Mouse (Mus musculus) ES-Bruce4 (cell line): ENCODE measurements around the gene Ikbke. TPM values are rescaled to one million over a fixed set of nuclear protein-coding genes. Genes with fewer than 3 reads are reported as not detected.

Source experiments
- H3K27ac ChIP-seq: 2 replicates; pipeline ENCODE4 v1.5.1; 2012; ENCODE audit warnings: low read length, inconsistent platforms; ENCODE audit not compliant: insufficient read depth
- H3K27me3 ChIP-seq: 2 replicates; pipeline ENCODE4 v1.6.1; 2012; ENCODE audit warnings: mild to moderate bottlenecking, low read length, inconsistent platforms; ENCODE audit not compliant: control insufficient read depth, poor library complexity, insufficient read depth, severe bottlenecking
- H3K36me3 ChIP-seq: 2 replicates; pipeline ENCODE4 v1.6.1; 2012; ENCODE audit warnings: inconsistent platforms, mild to moderate bottlenecking, low read length, moderate library complexity; ENCODE audit not compliant: control insufficient read depth, poor library complexity, insufficient read depth, severe bottlenecking
- H3K4me1 ChIP-seq: one replicate; pipeline ENCODE4 v1.8.1; 2011; ENCODE audit warnings: low read length; ENCODE audit not compliant: control insufficient read depth, insufficient read depth
- H3K4me3 ChIP-seq: 2 replicates; pipeline ENCODE4 v1.5.1; 2011; ENCODE audit warnings: low read depth, mild to moderate bottlenecking, low read length
- H3K9ac ChIP-seq: 2 replicates; pipeline ENCODE4 v1.6.1; 2012; ENCODE audit warnings: low read depth, mild to moderate bottlenecking, inconsistent platforms; ENCODE audit not compliant: poor library complexity, severe bottlenecking
- H3K9me3 ChIP-seq: replicated peaks from 2 replicates; pipeline ENCODE4 v1.6.1; 2012; ENCODE audit warnings: mild to moderate bottlenecking, low read length, inconsistent platforms; ENCODE audit not compliant: control insufficient read depth, poor library complexity, insufficient read depth, severe bottlenecking
- CTCF ChIP-seq: IDR thresholded peaks from one replicate; pipeline ENCODE4 v1.8.1; 2011; ENCODE audit warnings: low read depth, low read length
- EP300 ChIP-seq: IDR thresholded peaks from 2 replicates; pipeline ENCODE4 v1.6.1; 2011; ENCODE audit warnings: low read depth, low read length; ENCODE audit not compliant: insufficient read depth
- POLR2A ChIP-seq: IDR thresholded peaks from one replicate; pipeline ENCODE4 v1.8.1; 2011; ENCODE audit warnings: low read length; ENCODE audit not compliant: insufficient read depth
- polyA plus RNA-seq: library from polyadenylated mRNA; stranded (reverse); fragments of >200 nt; gene quantifications from 2 replicates; pipeline ENCODE4 v1.2.4, GENCODE M21; 2011; ENCODE audit warnings: low read depth; ENCODE audit not compliant: missing spikeins, insufficient read depth, insufficient read length

Gene Ikbke
- polyA plus RNA-seq, 1 experiment: 4.0 TPM

DNA sequence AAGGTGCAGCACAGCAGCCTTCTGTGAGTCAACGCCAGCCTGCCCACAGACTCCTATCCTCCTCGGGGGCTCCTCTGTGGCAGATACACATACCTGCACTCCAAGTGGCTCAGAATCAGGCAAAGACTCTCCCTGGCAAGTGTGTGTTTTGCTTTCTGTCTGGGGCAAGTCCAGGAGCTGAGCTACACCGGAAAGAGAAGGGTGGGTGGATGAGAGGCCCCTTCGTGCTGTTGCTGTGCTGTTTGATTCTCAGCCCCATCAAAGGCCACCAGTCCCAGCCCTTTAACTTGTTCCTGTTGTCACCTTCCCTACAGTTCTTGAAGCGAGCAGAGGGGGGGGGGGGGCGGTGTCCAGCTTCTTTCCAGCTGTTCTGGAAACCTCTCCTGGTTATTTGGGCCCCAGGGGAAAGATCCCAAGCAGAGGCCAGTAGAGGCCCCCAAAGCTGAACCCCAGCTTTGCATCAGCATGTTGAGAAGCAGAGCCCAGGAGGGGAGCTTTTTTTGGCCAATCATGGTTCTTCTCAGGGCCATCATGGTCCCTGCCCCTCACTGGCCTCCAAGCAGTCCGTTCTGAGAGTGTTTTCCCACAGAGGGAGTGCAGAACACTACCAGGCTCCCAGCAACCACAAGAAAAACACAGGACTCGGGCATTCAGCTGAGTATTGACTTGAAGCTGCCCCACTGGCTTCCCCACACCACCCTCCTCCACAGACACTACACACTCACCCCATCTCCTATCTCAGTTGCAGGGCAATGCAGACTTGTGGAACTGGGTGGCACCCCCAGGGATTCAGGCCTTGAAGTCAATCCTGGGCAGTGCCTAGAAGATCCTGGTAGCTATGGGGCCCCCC lies 575 bp downstream of the Ikbke start:
- H3K9me3 ChIP-seq: no peaks in the 10 kb centered on the region
- H3K36me3 ChIP-seq: no peaks in the 10 kb centered on the region
- no peaks in the 10 kb centered on the region for H3K27me3 ChIP-seq
- no peak overlapping the region for H3K27ac ChIP-seq
- peaks cover 2% of the 10 kb centered on the region for H3K4me1 ChIP-seq
- TF ChIP-seq POLR2A (no peak), CTCF (no peak), EP300 (no peak)
- no peak overlapping the region for H3K4me3 ChIP-seq
- H3K9ac ChIP-seq: no peak overlapping the region

DNA sequence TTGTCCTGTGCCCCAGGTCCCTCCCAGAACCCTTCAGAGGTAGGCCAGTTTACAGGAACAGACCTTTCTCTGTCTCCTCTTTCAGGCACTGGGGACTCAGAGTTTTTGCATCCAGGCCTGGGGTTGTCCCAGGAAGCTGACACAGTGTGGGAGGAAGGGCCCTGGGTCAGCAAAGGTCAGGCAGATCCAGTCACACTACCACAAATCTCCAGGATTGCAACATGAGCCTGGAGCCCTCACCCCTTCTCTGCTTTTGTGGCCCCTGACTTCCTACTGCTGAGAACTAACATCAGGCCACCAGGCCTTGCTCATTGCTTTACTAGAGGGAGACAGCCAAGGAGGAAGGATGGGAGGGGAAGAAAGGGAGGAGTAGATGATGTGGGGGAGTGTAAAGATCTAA lies 2.6 kb downstream of the Ikbke start:
- no peak overlapping the region for H3K4me3 ChIP-seq
- no peaks in the 10 kb centered on the region for H3K27me3 ChIP-seq
- peaks cover 2% of the 10 kb centered on the region for H3K4me1 ChIP-seq
- no peaks in the 10 kb centered on the region for H3K9me3 ChIP-seq
- no peak for TF ChIP-seq EP300
- no peak for TF ChIP-seq POLR2A
- TF ChIP-seq CTCF: no peak
- H3K27ac ChIP-seq: no peak overlapping the region
- H3K36me3 ChIP-seq: no peaks in the 10 kb centered on the region
- no peak overlapping the region for H3K9ac ChIP-seq

DNA sequence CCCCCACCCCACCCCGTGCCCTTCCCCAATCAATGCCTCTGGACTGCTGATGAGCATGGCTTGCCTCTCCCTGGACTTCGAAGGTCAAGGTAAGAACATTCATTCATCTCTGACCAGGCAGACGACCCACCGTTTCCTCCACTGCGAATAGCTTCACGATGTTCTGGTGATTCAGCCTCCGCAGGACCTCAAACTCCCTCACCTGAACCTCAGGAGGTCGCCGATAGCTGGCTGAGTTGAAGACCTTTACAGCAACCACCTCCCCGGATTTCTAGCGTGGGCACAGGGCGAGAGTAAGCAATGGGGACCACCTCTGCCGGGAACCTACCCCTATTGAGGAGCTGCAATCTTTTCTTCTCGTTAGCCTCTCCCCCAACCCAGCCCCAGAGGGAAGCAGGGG lies 3.8 kb downstream of the Ikbke start:
- H3K27ac ChIP-seq: no peak overlapping the region
- no peak overlapping the region for H3K9ac ChIP-seq
- no peak overlapping the region for H3K4me3 ChIP-seq
- no peak for TF ChIP-seq POLR2A
- TF ChIP-seq CTCF: no peak
- TF ChIP-seq EP300: no peak
- no peaks in the 10 kb centered on the region for H3K36me3 ChIP-seq
- no peaks in the 10 kb centered on the region for H3K9me3 ChIP-seq
- H3K4me1 ChIP-seq: peaks cover 2% of the 10 kb centered on the region
- H3K27me3 ChIP-seq: no peaks in the 10 kb centered on the region

DNA sequence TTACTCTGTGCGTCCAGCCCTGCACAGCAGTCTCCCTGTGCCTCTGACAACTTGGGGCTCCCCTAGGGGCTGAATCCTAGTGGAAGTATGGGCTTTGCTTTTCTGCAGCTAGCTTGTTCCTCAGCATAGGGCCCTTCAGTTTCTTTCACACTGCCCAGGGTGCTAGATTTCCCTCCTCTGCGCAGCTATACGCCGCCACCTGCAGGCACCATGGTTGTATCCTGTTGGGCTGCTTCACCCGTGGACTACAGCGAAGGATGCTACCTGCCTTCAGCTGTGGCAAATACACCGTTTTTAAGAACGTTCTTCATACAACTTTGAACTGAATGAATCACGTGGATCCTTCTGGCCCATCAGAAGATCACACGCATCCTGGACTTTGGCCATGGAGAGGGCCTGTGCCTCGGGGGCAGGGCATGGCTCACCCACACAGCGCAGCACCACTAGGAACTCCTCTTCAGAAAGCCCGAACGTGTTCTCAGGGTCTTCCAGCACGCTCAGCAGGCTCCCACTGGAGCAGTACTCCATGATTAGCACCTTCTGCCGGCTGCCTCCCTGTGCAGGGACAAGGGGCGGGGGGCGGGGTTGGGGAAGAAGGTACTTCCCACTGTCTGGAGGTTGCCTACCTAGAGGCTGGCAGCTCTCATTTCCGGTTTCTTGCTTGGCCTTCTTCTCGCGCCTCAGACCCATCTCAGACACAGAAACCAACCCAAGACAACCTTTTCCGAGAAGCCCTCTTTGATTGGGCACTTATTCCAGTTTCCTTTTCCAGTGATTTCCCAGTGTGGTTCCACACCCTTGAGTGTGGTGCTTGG lies 4.5 kb downstream of the Ikbke start:
- H3K4me3 ChIP-seq: no peak overlapping the region
- no peaks in the 10 kb centered on the region for H3K27me3 ChIP-seq
- no peak overlapping the region for H3K27ac ChIP-seq
- no peaks in the 10 kb centered on the region for H3K36me3 ChIP-seq
- peaks cover 2% of the 10 kb centered on the region for H3K4me1 ChIP-seq
- no peak for TF ChIP-seq EP300
- TF ChIP-seq CTCF: peak; percentile 39
- TF ChIP-seq POLR2A: no peak
- H3K9ac ChIP-seq: no peak overlapping the region
- no peaks in the 10 kb centered on the region for H3K9me3 ChIP-seq

DNA sequence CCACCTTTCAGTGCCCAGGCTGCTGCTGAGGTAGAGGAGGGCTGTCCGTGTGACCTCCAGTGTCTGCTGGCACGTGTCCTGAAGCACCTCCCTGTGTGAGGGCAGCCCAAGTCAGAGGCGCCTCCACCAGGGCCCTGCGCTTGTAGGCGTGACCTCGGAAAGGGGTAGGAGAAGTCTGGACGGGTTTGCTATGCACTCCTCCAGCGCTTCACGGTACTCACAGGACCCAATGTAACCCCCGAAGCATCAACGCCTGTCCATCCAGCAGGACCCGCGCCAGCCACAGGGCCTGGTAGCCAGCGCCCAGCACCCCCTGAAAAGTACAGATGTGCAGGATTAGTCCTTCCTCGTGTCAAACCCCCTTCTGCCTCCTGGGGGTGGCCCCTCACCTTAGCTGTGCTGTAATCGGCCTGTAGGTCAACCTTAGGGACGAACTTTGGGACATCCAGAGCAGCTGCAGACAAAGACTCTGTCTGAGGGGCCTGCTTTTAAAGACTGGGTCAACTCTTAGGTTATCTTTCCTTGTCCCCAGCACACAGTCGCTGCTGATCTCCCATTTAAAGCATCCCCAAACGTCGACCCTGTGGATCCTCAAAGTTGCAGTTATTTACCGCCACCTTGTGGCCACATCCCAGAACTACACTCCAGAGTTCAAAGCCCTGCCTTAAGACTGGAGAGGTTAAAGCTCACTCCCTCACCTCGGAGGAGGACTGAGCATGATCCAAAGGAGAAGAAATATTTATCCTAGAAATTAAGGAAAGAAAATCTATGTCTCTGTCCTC lies 9.4 kb downstream of the Ikbke start:
- Histone ChIP-seq H3K27ac (no peak overlapping the region), H3K4me3 (peak overlapping the region; percentile 4; the same call in 1 of the 2 replicates), H3K27me3 (no peaks in the 10 kb centered on the region), H3K4me1 (peaks cover 1% of the 10 kb centered on the region), H3K9ac (no peak overlapping the region), H3K9me3 (no peaks in the 10 kb centered on the region), H3K36me3 (no peaks in the 10 kb centered on the region)
- no peak for TF ChIP-seq POLR2A
- TF ChIP-seq CTCF: peak; percentile 69
